Mouse (Mus musculus): Measurements from ENCODE around the gene Ldlrap1.

Gene Ldlrap1

DNA sequence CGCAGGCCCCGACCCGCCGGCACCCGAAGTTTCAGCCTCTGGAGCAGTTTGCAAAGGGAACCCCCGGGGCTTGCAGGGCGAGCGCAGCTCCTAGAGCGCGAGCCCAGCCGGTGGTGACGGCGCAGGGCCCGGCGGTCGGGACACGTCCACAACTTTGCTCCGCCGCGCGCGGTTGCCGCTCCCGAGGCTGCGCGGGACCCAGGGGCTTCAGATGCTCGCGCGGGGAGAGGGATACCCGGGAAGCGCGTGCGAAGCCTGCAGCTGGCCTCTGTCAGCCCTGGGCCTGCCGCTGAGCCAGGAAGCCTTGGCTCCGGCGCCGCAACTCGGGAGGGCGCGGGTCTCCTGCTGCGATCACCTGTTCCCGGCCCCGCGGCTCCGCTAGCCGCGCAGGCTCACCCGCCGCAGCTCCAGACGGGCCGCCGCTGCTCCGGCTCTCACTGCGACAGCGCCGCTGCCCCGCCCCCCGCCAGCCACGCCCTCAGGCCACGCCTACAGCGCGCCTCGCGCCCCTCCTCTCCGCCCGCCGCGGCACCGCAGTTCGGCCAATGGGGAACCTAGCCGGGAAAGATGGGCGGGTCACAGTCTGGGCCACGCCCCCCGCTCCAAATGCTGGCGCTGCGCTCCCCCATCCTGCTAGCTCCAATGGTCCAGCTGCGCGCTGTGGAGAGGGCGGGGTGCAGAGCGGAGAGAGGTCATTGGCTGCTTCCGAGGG lies 63.8 kb downstream of the Ldlrap1 start, which contains the start of gene Man1c1:
TSS of gene Man1c1 (minus strand) at position 456 of the 712 bp plus-strand sequence.
- DNase-seq = peak; percentile 99

DNA sequence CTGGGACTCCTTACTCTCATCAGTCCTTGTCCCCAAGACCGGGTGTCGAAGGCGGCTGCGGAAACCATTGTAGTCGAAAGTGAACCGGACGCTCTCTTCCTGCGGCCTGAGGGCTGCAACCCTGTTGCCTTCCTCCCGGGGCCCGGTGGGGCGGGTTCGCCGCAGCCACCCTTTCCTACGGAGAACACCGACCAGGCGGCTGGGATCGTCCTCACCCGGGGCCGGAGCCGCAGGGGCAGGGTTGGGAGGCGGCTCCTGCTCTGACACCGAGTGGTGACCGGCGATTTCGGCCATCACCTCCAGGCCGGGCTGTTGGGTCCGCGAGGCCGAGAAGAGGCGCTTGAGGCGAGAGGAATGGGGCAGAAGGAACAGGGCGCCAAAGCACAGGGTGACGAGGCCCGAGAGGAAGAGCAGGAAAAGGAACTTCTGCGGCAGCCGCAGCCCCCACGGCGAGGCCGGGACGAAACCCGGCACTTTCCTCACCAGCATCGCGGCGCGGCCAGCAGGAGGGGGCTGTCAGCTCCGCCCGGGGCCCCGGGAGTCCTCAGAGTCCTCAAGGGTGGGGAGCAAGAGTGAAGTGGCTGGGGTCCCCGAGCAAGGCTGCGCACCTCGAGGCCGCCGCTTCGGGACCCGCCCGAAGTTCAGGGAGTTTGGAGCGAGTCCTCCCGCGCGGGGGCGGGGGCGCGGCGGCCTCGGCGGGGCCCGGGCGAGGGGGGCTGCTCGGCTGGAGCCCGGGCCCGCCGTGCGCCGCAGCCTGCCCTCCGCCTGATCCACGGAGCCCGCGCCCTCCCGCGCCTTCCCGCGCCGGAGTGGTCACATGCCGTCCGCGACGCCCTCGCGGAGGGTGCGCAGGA lies 64.6 kb downstream of the Ldlrap1 start:
- no peak for DNase-seq

DNA sequence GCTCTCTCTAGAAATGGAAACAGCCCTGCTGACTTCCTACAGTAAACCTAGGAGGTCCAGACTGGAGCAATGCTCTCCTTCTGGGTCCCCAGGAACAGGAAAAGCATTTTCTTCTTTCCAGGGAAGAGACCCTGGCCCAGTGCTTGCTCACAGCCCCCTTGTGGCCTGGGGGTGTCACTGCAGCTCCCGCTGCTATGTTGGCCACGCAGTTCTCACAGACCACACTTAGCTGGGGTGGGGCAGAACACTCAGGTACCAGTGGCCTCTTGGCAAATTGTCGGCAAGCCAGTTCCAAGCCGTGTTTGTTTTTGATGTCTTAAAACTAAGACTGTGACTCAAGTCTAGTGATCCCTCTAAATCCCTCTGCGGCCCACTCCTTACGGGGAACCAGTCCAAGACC lies 65.9 kb downstream of the Ldlrap1 start:
- DNase-seq = peak; percentile 68

DNA sequence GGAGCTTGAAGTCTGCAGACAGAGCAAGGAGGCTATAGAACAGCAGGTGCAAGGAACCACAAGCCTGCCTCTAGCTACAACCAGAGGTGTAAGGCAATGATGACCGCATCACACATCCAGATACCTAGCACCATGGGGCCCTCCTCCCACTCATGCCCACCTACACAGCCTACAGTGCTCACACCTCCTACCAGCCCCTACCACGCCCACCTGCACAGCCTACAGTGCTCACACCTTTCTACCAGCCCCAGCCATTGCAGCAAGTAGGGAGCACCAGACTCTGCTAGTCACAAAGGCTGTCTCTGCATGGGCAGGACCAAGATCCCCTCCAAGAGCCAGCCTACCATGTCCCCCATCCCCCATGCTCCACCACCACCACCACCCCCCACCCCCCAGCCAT lies 66.9 kb downstream of the Ldlrap1 start:
- DNase-seq = no peak

DNA sequence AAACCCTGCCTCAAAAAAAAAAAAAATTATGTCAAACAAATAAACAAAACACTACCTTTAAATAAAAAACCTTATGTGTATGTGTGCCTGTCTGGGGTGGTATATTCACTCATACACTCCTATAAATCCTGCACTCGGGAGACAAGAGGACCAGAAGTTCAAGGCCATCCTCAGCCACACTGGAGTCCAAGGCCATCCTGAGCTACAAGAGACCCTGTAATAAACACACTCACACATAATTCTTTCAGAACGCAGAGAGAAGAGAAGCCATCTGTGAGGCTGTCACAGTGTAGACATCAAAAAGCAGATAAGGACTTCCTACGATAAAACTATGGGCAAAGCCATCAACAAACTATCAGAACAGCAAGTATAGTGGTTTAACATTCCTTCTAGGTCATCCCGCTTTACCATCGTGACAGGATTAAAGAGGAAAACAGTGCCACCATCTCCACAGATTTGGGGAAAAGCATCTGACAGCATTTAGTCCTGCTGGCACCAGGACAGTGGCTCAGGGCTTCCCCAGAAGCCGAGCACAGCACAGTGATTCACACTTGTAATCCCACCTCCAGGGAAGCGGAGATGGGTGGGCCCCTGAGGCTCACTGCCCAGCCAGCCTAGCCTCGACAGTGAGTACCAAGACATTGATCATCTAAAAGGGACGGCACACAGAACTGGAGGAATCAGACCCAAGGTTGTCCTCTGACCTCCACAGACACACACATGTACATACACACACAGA lies 74.5 kb downstream of the Ldlrap1 start:
- DNase-seq = no peak

DNA sequence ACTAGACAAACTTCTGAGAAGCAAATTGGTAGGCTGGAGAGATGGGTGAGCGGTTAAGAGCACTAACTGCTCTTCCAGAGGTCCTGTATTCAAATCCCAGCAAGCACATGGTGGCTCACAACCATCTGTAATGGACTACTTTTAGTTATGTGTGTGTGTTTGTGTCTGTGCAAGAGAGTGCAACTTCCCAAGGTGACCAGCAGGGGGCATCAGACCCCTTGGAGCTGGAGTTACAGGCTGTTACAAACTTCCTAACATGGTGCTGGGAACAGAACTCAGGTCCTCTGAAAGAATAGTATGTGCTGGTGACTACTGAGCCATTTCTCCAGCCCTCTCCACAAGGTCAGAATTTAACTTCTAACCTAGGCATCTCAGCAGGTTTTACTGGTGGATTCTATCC lies 75.4 kb downstream of the Ldlrap1 start:
- no peak for DNase-seq

Data from right cerebral cortex, adult 18-20 months (tissue).